ENCODE assay signal across 8 mouse cellular contexts in genomic region chr4:140581730-140582389, GRCm38 (mm10).
DNase-seq lines count a peak whose midpoint lies in the region; ATAC-seq and TF ChIP-seq lines count a peak whose summit lies in the region.

No protein-coding gene starts in this region.

- H3K4me3 ChIP-seq in hindbrain, embryonic 14.5 days (replicated peaks; ENCODE audit: low read length) = no peak overlapping the region
- no peak overlapping the region for H3K4me3 ChIP-seq in hindbrain, embryonic 11.5 days (ENCODE audit: low read depth, low read length)
- peak overlapping the region; percentile 85 for H3K4me3 ChIP-seq in bone marrow macrophage, adult 2 months (ENCODE audit: insufficient read depth, low read length)
- no peak overlapping the region for H3K4me3 ChIP-seq in kidney, embryonic 15.5 days (replicated peaks)

- H3K4me2 ChIP-seq in hindbrain, embryonic 14.5 days (replicated peaks) = no peak overlapping the region
- H3K4me2 ChIP-seq in hindbrain, embryonic 11.5 days (replicated peaks; ENCODE audit: low read depth, low read length) = no peak overlapping the region
- no peak overlapping the region for H3K4me2 ChIP-seq in kidney, embryonic 15.5 days

- DNase-seq in hindbrain, embryonic 14.5 days (ENCODE audit: low spot score) = no peak
- no peak for DNase-seq in hindbrain, embryonic 11.5 days (ENCODE audit: low spot score)
- no peak for DNase-seq in layer of hippocampus, adult 11-12 months (ENCODE audit: low spot score)

- 73% methylated on average over 23 of the region's 23 CpGs for WGBS in hindbrain, embryonic 14.5 days
- 84% methylated on average over 23 of the region's 23 CpGs for WGBS in hindbrain, embryonic 11.5 days
- 61% methylated on average over 23 of the region's 23 CpGs for WGBS in kidney, embryonic 15.5 days

- H3K27me3 ChIP-seq in hindbrain, embryonic 14.5 days (ENCODE audit: control insufficient read depth, insufficient read depth, low read length) = no peaks in the 10 kb centered on the region
- H3K27me3 ChIP-seq in hindbrain, embryonic 11.5 days (ENCODE audit: control insufficient read depth, insufficient read depth, low read length) = no peaks in the 10 kb centered on the region
- H3K27me3 ChIP-seq in kidney, embryonic 15.5 days = no peaks in the 10 kb centered on the region

- H3K9ac ChIP-seq in hindbrain, embryonic 14.5 days = no peak overlapping the region
- H3K9ac ChIP-seq in hindbrain, embryonic 11.5 days (ENCODE audit: low read depth, low read length) = no peak overlapping the region
- no peak overlapping the region for H3K9ac ChIP-seq in kidney, embryonic 15.5 days

- no peaks in the 10 kb centered on the region for H3K9me3 ChIP-seq in hindbrain, embryonic 14.5 days (ENCODE audit: control insufficient read depth, low read length)
- no peaks in the 10 kb centered on the region for H3K9me3 ChIP-seq in hindbrain, embryonic 11.5 days (ENCODE audit: control insufficient read depth, low read length)
- no peaks in the 10 kb centered on the region for H3K9me3 ChIP-seq in kidney, embryonic 15.5 days (replicated peaks)

- TF ChIP-seq CTCF in bone marrow macrophage, adult 2 months (IDR thresholded peaks at IDR 0.05; ENCODE audit: low read depth, low read length) = no peak

- no peak overlapping the region for H3K27ac ChIP-seq in hindbrain, embryonic 14.5 days
- H3K27ac ChIP-seq in hindbrain, embryonic 11.5 days (ENCODE audit: low read depth, low read length) = no peak overlapping the region
- H3K27ac ChIP-seq in bone marrow macrophage, adult 2 months (ENCODE audit: insufficient read depth, low read depth, low read length) = peak overlapping the region; percentile 89
- no peak overlapping the region for H3K27ac ChIP-seq in kidney, embryonic 15.5 days

- TF ChIP-seq POLR2A in bone marrow macrophage, adult 2 months (IDR thresholded peaks at IDR 0.05; ENCODE audit: borderline replicate concordance, low read depth, low read length) = peak; percentile 35; the same call in 1 of the 2 replicates

- ATAC-seq in hindbrain, embryonic 14.5 days (ENCODE audit: low FRiP score) = 0 out of 2 replicates have a peak, but pooled peaks have one; percentile 28
- ATAC-seq in hindbrain, embryonic 11.5 days (ENCODE audit: low FRiP score) = no peak
- ATAC-seq in granulocyte monocyte progenitor cell, adult 5-6 weeks (replicated peaks; ENCODE audit: poor library complexity, severe bottlenecking) = peak; percentile 15
- ATAC-seq in kidney, embryonic 15.5 days (replicated peaks; ENCODE audit: low FRiP score) = 0 out of 2 replicates have a peak, but pooled peaks have one; percentile 20
- ATAC-seq in monocyte, adult 5-6 weeks (replicated peaks; ENCODE audit: insufficient number of reproducible peaks, low FRiP score, low TSS enrichment, poor library complexity, severe bottlenecking) = peak; percentile 48
- no peak for ATAC-seq in activated CD4-positive, CD25-positive, alpha-beta regulatory T cell, adult 4 months

- peaks cover 75% of the 10 kb centered on the region for H3K36me3 ChIP-seq in hindbrain, embryonic 14.5 days (replicated peaks; ENCODE audit: control insufficient read depth, insufficient read depth)
- peaks cover 8% of the 10 kb centered on the region; the same call in 1 of the 2 replicates for H3K36me3 ChIP-seq in hindbrain, embryonic 11.5 days (ENCODE audit: control insufficient read depth, insufficient read depth, low read length)
- peaks cover 64% of the 10 kb centered on the region for H3K36me3 ChIP-seq in kidney, embryonic 15.5 days

- H3K4me1 ChIP-seq in hindbrain, embryonic 14.5 days (replicated peaks; ENCODE audit: control insufficient read depth, insufficient read depth, low read length) = no peaks in the 10 kb centered on the region
- H3K4me1 ChIP-seq in hindbrain, embryonic 11.5 days (replicated peaks; ENCODE audit: control insufficient read depth, insufficient read depth, low read length) = no peaks in the 10 kb centered on the region
- peaks cover 51% of the 10 kb centered on the region for H3K4me1 ChIP-seq in bone marrow macrophage, adult 2 months (ENCODE audit: control insufficient read depth, insufficient read depth, low read length)
- H3K4me1 ChIP-seq in kidney, embryonic 15.5 days = 0 out of 2 replicates have a peak, but pooled peaks cover 11% of the 10 kb centered on the region

Comparison
In these comparisons a context has a peak if more than half of its experiments do, and no peak if none do; other contexts are left out.
1. ATAC-seq: peak in hindbrain, embryonic 14.5 days (single experiment), granulocyte monocyte progenitor cell, adult 5-6 weeks (single experiment), kidney, embryonic 15.5 days (single experiment) and monocyte, adult 5-6 weeks (single experiment); none in hindbrain, embryonic 11.5 days (single experiment) and activated CD4-positive, CD25-positive, alpha-beta regulatory T cell, adult 4 months (single experiment).